Mouse (Mus musculus): ENCODE measurements around the gene Sall2. TPM values are rescaled to one million over a fixed set of nuclear protein-coding genes. Genes with fewer than 3 reads are reported as not detected.

Sall2 gene
- 9.8 and 12.0 TPM in 2 replicates for polyA plus RNA-seq (2014; fragmentation: Nextera tagmentation; extraction: Ambion mirVana)

GRCm38 (mm10) chr14:52327910-52328812 is at the start of gene Sall2:
Gene Sall2, minus strand, starts transcription at chr14:52328762.
- H3K4me3 ChIP-seq (ENCODE audit: low read depth, low read length), result peak within 1 kb of the TSS; percentile 36
- WGBS (ENCODE audit: insufficient replicate concordance), result under 1% methylated on average over 26 of the region's 26 CpGs
- peaks cover 45% of the 10 kb centered on the region for H3K27me3 ChIP-seq (ENCODE audit: control insufficient read depth, insufficient read depth, low read length)
- ATAC-seq (replicated peaks; ENCODE audit: insufficient number of reproducible peaks, low FRiP score, low TSS enrichment), result no peak
- no peaks in the 10 kb centered on the region for H3K36me3 ChIP-seq (ENCODE audit: control insufficient read depth, insufficient read depth, low read length)
- H3K27ac ChIP-seq (ENCODE audit: low read depth, low read length), result no peak within 1 kb of the TSS
- H3K9ac ChIP-seq (ENCODE audit: low read depth, low read length), result no peak within 1 kb of the TSS
- no peaks in the 10 kb centered on the region for H3K4me1 ChIP-seq (ENCODE audit: control insufficient read depth, insufficient read depth, low read length)
- H3K4me2 ChIP-seq, result peak within 1 kb of the TSS; percentile 70
- H3K9me3 ChIP-seq (replicated peaks; ENCODE audit: control insufficient read depth, low read length), result no peaks in the 10 kb centered on the region

DNA sequence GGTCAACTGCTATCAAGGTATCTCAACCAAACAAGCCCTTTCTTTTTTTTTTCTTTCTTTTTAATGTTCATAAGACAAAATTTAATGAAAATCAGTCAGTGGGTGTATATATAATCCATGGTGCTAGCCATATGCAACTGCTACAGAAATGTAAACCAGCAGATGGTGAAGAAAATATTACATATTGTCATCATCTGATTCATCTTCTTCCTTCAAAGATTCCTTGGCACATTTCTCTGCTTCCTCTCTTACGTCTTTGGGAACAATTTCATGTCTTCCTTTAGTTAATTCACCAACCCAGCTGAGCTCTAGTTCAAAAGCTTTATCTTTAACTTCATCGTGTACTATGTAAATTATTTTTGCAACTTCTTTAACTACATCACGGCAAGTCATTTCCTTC is 40.2 kb upstream of the Sall2 start:
- no peak for ATAC-seq (replicated peaks; ENCODE audit: insufficient number of reproducible peaks, low FRiP score, low TSS enrichment)
- 81% methylated on average over 3 of the region's 3 CpGs for WGBS (ENCODE audit: insufficient replicate concordance)
- Histone ChIP-seq H3K9me3 (replicated peaks; ENCODE audit: control insufficient read depth, low read length) (no peaks in the 10 kb centered on the region), H3K4me2 (no peak overlapping the region), H3K27me3 (ENCODE audit: control insufficient read depth, insufficient read depth, low read length) (no peaks in the 10 kb centered on the region), H3K36me3 (ENCODE audit: control insufficient read depth, insufficient read depth, low read length) (no peaks in the 10 kb centered on the region), H3K9ac (ENCODE audit: low read depth, low read length) (no peak overlapping the region), H3K27ac (ENCODE audit: low read depth, low read length) (no peak overlapping the region), H3K4me1 (ENCODE audit: control insufficient read depth, insufficient read depth, low read length) (no peaks in the 10 kb centered on the region), H3K4me3 (ENCODE audit: low read depth, low read length) (no peak overlapping the region)

DNA sequence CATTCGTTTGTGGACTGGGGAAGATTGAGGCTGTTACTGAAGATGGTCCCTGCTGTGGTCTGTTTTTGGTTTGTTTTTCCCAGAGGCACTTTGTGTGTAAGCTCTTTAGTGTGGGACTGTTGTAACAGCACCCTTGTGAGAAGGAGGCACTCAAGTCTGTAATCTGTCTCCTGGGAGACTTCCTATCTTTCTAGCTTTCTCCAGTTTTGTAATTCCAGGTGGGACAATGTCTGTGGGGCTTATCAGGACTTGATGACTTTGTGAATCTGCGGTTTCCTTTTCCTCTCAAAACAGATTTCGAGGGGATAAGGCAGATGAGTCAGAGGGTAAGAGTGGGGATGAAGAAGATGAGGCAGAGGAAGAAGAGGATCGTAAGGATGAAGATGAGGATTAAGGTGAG is 27.7 kb upstream of the Sall2 start, which contains the start of gene Olfr1513:
Gene Olfr1513 (minus strand): TSS at position 101 of the 400 bp plus-strand sequence.
- H3K9ac ChIP-seq (ENCODE audit: low read depth, low read length), result no peak within 1 kb of the TSS
- no peaks in the 10 kb centered on the region for H3K36me3 ChIP-seq (ENCODE audit: control insufficient read depth, insufficient read depth, low read length)
- no peak within 1 kb of the TSS for H3K27ac ChIP-seq (ENCODE audit: low read depth, low read length)
- H3K4me3 ChIP-seq (ENCODE audit: low read depth, low read length), result no peak within 1 kb of the TSS
- no peaks in the 10 kb centered on the region for H3K27me3 ChIP-seq (ENCODE audit: control insufficient read depth, insufficient read depth, low read length)
- WGBS (ENCODE audit: insufficient replicate concordance), result 66% methylated on average over 4 of the region's 4 CpGs
- no peaks in the 10 kb centered on the region for H3K4me1 ChIP-seq (ENCODE audit: control insufficient read depth, insufficient read depth, low read length)
- ATAC-seq (replicated peaks; ENCODE audit: insufficient number of reproducible peaks, low FRiP score, low TSS enrichment), result no peak
- H3K9me3 ChIP-seq (replicated peaks; ENCODE audit: control insufficient read depth, low read length), result no peaks in the 10 kb centered on the region
- H3K4me2 ChIP-seq, result no peak within 1 kb of the TSS

DNA sequence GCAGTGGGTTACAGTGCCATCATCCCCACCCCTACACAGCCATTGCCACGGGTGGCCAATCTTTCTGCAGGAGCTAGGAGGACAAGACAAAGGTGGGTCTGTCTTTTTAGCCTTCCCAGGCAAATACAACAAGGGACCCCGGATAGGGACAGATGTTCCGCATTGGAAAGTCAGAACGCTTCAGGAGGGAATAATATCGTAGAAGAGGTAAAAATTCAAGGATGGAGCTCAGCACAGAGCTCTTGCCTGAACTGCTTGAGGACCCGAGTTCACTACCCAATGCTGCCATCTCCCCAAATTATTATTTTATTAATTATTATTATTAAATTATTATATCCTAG is 10.9 kb upstream of the Sall2 start:
- Histone ChIP-seq H3K27ac (ENCODE audit: low read depth, low read length) (no peak overlapping the region), H3K27me3 (ENCODE audit: control insufficient read depth, insufficient read depth, low read length) (no peaks in the 10 kb centered on the region), H3K4me3 (ENCODE audit: low read depth, low read length) (no peak overlapping the region), H3K36me3 (ENCODE audit: control insufficient read depth, insufficient read depth, low read length) (no peaks in the 10 kb centered on the region), H3K4me1 (ENCODE audit: control insufficient read depth, insufficient read depth, low read length) (no peaks in the 10 kb centered on the region), H3K9me3 (replicated peaks; ENCODE audit: control insufficient read depth, low read length) (no peaks in the 10 kb centered on the region; the same call in 1 of the 2 replicates), H3K9ac (ENCODE audit: low read depth, low read length) (no peak overlapping the region), H3K4me2 (no peak overlapping the region)
- 65% methylated on average over 6 of the region's 6 CpGs for WGBS (ENCODE audit: insufficient replicate concordance)
- no peak for ATAC-seq (replicated peaks; ENCODE audit: insufficient number of reproducible peaks, low FRiP score, low TSS enrichment)

DNA sequence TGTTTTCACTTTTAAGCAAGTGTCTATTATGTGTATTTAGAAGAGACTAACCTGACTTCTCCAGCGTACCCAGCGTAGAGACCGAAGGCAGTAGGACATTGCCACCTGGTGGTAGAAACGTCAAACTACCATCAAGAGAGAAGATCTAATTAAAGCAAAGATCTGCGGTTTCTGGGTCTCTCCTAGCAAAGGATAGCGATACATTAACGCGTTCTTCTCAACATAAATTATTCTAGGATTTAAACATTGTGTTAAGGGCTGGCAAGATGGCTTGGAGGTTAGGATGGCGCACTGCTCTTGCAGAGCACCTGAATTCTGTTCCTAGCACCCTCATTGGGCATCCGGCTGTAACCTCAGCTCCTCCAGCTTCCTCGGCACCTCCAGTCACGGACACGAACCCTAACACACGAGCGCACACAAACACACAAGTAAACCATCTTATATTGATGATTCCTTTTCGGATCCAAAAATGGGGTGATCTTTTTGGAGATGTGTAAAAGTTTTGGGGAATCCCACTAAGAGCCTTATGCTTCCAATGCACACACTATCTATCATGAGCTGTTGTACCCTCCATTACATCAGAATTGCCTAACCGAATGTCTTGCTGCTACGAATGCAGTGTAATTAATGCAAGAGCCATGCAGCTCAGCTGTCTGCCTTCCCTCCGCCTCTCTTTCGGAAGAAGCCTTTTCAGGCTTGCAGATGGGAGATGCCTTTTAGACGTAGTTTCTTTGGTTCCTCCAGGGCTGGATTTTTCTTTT is 10.4 kb upstream of the Sall2 start:
- H3K27ac ChIP-seq (ENCODE audit: low read depth, low read length), result no peak overlapping the region
- H3K4me2 ChIP-seq, result peak overlapping the region; percentile 5; the same call in 1 of the 2 replicates
- no peak overlapping the region for H3K4me3 ChIP-seq (ENCODE audit: low read depth, low read length)
- H3K9me3 ChIP-seq (replicated peaks; ENCODE audit: control insufficient read depth, low read length), result no peaks in the 10 kb centered on the region
- no peaks in the 10 kb centered on the region for H3K36me3 ChIP-seq (ENCODE audit: control insufficient read depth, insufficient read depth, low read length)
- no peaks in the 10 kb centered on the region for H3K27me3 ChIP-seq (ENCODE audit: control insufficient read depth, insufficient read depth, low read length)
- no peak overlapping the region for H3K9ac ChIP-seq (ENCODE audit: low read depth, low read length)
- H3K4me1 ChIP-seq (ENCODE audit: control insufficient read depth, insufficient read depth, low read length), result no peaks in the 10 kb centered on the region
- 29% methylated on average over 21 of the region's 21 CpGs for WGBS (ENCODE audit: insufficient replicate concordance)
- no peak for ATAC-seq (replicated peaks; ENCODE audit: insufficient number of reproducible peaks, low FRiP score, low TSS enrichment)

GRCm38 (mm10) chr14:52332171-52332570 is 3.6 kb upstream of the Sall2 start:
- H3K4me1 ChIP-seq (ENCODE audit: control insufficient read depth, insufficient read depth, low read length), result no peaks in the 10 kb centered on the region

GRCm38 (mm10) chr14:52331069-52331750 is 2.6 kb upstream of the Sall2 start:
- ATAC-seq (replicated peaks; ENCODE audit: insufficient number of reproducible peaks, low FRiP score, low TSS enrichment), result no peak
- Histone ChIP-seq H3K4me3 (ENCODE audit: low read depth, low read length) (no peak overlapping the region), H3K4me2 (no peak overlapping the region), H3K9me3 (replicated peaks; ENCODE audit: control insufficient read depth, low read length) (no peaks in the 10 kb centered on the region), H3K4me1 (ENCODE audit: control insufficient read depth, insufficient read depth, low read length) (no peaks in the 10 kb centered on the region), H3K27ac (ENCODE audit: low read depth, low read length) (no peak overlapping the region), H3K27me3 (ENCODE audit: control insufficient read depth, insufficient read depth, low read length) (peaks cover 38% of the 10 kb centered on the region), H3K9ac (ENCODE audit: low read depth, low read length) (no peak overlapping the region), H3K36me3 (ENCODE audit: control insufficient read depth, insufficient read depth, low read length) (no peaks in the 10 kb centered on the region)
- 24% methylated on average over 4 of the region's 4 CpGs for WGBS (ENCODE audit: insufficient replicate concordance)

More at GRCm38 (mm10) chr14:52332171-52332570, 3.6 kb upstream of the Sall2 start:
- no peak for ATAC-seq (replicated peaks; ENCODE audit: insufficient number of reproducible peaks, low FRiP score, low TSS enrichment)
- WGBS (ENCODE audit: insufficient replicate concordance), result 83% methylated on average over 1 of the region's 3 CpGs
- H3K4me3 ChIP-seq (ENCODE audit: low read depth, low read length), result no peak overlapping the region
- no peaks in the 10 kb centered on the region for H3K36me3 ChIP-seq (ENCODE audit: control insufficient read depth, insufficient read depth, low read length)
- H3K9me3 ChIP-seq (replicated peaks; ENCODE audit: control insufficient read depth, low read length), result no peaks in the 10 kb centered on the region
- H3K27me3 ChIP-seq (ENCODE audit: control insufficient read depth, insufficient read depth, low read length), result peaks cover 28% of the 10 kb centered on the region
- H3K27ac ChIP-seq (ENCODE audit: low read depth, low read length), result no peak overlapping the region
- H3K9ac ChIP-seq (ENCODE audit: low read depth, low read length), result no peak overlapping the region
- no peak overlapping the region for H3K4me2 ChIP-seq

- H3K36me3 ChIP-seq (ENCODE audit: control insufficient read depth, insufficient read depth, low read length), result no peaks in the 10 kb centered on the region
- 3% methylated on average over 14 of the region's 14 CpGs for WGBS (ENCODE audit: insufficient replicate concordance)
- no peaks in the 10 kb centered on the region for H3K4me1 ChIP-seq (ENCODE audit: control insufficient read depth, insufficient read depth, low read length)
- H3K9ac ChIP-seq (ENCODE audit: low read depth, low read length), result no peak overlapping the region
- no peak overlapping the region for H3K27ac ChIP-seq (ENCODE audit: low read depth, low read length)
- H3K4me3 ChIP-seq (ENCODE audit: low read depth, low read length), result peak overlapping the region; percentile 36
- H3K4me2 ChIP-seq, result peak overlapping the region; percentile 70
- H3K9me3 ChIP-seq (replicated peaks; ENCODE audit: control insufficient read depth, low read length), result no peaks in the 10 kb centered on the region
- H3K27me3 ChIP-seq (ENCODE audit: control insufficient read depth, insufficient read depth, low read length), result peaks cover 45% of the 10 kb centered on the region
- no peak for ATAC-seq (replicated peaks; ENCODE audit: insufficient number of reproducible peaks, low FRiP score, low TSS enrichment)
Measured at GRCm38 (mm10) chr14:52327375-52327901, 1.1 kb downstream of the Sall2 start.

All from heart, embryonic 11.5 days (tissue).